Mouse (Mus musculus) small intestine, adult 2 months (tissue): ENCODE results near the gene Sstr5.

ENCODE experiments used
- CTCF ChIP-seq: fragments of 200-500 bp; IDR thresholded peaks from 2 replicates; pipeline ENCODE4 v1.5.1; 2012; ENCODE audit warnings: low read depth, mild to moderate bottlenecking, control low read depth, inconsistent platforms, low read length, moderate library complexity, mixed read lengths; ENCODE audit not compliant: insufficient replicate concordance, insufficient read length; ENCODE audit errors: extremely low read depth
- POLR2A ChIP-seq: fragments of 200-500 bp; IDR thresholded peaks from 2 replicates; pipeline ENCODE4 v1.6.1; 2012; ENCODE audit warnings: low read depth, mild to moderate bottlenecking, control low read depth, inconsistent platforms, low read length, moderate library complexity

DNA sequence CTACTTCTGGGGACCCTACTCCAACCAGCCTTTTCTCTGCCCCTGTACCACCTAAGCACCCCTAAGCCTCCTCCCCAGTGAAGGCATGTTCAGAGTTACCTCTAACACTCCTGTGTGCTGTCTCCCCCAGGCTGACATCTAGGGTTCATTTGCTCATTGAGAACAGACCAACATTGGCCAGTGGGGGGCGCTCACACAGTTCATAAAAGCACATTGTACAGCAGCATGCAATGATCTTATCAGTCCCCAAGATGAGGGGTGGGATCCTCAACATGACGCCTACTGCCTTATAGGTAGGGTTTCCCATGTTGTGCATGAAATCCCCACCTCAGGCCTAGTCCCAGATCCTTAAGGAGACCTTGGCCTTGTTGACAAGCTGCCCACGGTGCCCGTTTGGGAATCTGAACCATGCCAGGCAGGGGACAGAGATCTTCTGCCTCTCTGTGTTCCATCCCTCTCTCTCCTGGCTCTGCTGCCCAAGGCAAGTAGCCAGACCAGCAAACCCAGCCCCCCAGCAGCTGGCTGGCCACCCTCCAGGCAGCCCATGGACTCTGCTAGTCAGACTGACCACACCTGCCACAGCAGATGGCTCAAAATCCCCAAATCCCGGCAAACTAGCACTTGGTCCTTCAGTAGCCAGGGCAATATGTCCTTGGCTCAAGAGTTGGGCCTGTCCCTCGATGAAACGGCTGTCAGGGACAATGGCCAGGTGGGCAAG is 11.9 kb upstream of the Sstr5 start:
- TF ChIP-seq CTCF = peak; percentile 28; the same call in 1 of the 2 replicates
- no peak for TF ChIP-seq POLR2A
